Mouse (Mus musculus) embryo, embryonic 10 days (tissue): ENCODE results near the gene Tnfsf9.
"Not testable (repeated sequence)": the region's sequence is repeated elsewhere in the genome, so short reads cannot be mapped to it uniquely, and the experiment has no call there.

ENCODE experiments used
- DNase-seq: peaks from one replicate; pipeline ENCODE4 v3.0.0-alpha.2; 2015; ENCODE audit warnings: low spot score

Tnfsf9 gene

DNA sequence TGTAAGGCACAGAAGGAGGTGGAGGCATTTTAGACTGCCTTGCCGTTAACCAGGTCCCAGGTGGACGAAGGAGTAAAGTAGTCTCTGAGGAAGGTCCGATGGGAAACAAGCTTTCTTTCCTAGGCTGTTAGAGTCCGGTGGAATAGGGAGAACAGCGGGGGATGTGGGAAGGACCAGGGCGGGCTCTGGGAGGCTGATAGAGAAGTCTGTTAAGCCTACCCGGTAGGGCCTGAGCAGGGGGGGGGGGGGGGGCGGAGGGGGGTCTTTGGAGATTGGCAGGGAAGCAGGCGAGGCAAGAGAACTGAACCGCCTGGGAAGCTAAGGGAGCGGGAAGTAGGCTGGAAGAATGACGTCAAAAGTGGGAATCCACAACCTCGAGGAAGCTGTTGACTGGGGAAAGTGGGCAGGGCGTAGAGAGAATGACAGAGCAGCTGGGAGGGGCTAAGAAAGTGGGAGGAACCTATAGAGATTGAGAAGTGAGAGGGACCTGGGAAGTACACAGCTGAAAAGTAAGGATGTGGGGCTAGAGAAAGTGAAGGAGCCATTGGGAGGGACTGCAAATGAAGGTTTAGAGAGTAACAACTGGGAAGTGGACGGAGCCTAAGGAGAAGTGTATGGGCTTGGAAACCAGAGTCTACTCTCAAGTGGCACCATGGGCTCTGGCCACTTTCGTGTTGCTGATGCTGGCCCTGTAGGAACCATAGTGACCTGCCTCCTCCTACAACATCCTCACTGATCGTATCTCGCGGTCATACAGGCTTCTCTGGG is 9.1 kb upstream of the Tnfsf9 start:
- DNase-seq, result peak; percentile 75

DNA sequence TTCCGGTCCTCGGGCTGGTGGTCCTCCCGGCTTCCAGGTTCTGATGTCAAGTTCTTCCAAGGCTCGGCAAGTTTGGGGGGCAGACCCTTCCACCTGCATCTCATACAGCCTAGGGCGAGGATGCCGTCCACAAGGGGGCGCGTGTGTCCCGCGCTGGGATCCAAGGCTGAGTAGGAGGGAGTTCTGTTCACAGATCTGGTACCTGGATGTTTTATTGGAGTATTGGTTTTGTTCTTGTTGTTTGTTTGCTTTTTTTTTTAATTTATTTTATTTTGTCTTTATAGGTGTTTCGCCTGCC is 8.6 kb upstream of the Tnfsf9 start:
- DNase-seq, result peak; percentile 88

DNA sequence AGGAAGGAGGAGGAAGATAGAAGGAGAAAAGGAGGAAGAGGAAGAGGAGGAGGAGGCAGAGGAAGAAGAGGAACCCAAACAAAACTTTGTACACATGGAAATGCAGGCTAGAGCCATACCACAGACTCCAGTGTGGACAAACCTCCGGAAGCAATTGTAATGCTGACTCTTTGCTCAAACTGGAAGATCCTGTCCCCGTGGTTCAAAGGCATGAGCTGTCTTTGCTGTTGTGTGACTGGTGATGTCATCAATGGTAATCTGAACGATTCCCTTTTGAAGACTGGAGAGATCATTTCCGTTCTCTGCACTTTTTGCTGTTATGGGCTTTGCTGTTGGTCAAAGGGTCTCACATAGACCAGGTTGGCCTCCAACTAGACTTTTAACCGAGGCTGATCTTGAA is 6.8 kb upstream of the Tnfsf9 start:
- no peak for DNase-seq

DNA sequence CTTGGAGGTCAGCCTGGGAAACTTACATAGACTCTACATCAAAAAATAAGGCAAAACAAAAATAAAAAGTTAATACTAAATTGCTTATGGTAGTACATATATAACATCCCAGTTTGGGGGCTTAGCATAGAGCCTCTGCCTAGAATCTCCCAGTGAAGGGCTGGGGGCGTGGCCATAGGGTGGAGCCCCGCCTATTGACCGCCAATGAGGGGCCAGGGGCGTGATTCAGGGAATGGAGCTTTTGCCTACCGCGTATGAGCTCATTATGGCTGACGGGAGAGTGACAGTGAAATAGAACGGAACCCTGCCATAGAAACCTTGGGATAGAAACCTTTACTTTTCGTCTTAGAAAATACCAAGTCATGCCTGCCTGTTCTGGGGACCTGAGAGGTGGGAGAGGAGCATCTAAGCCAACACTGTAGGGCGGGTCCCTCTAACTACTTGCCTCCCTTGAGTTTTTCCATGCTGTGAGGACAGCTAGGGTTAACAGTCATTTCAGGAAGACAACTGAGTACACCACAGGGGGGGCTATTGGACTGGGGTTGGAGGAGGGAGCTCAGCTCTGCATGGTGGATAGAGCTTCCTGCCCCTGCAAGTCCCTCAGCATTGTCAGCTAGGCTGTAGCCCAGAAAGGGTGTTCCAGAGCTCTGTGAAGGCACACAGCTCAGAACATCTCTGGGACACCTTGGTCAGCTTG is 5.3 kb upstream of the Tnfsf9 start:
- DNase-seq, result peak; percentile 60

DNA sequence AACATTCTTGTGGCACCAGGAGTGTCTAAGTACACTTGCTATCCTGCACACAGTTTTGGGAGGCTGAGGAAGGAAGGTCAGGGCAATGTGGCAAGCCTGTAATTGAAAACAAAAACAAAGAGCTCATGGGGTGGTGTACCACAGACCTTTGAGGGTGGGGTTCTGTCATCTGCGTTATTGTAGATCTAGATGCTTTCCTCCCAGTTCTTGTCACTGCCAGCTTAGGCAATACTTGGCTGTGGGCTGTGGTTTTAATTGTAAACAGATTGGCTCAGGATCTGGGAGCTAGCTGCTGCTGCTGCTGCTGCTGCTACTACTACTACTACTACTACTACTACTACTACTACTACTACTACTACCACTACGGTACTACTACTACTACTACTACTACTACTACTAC is 2.8 kb upstream of the Tnfsf9 start:
- no peak for DNase-seq

DNA sequence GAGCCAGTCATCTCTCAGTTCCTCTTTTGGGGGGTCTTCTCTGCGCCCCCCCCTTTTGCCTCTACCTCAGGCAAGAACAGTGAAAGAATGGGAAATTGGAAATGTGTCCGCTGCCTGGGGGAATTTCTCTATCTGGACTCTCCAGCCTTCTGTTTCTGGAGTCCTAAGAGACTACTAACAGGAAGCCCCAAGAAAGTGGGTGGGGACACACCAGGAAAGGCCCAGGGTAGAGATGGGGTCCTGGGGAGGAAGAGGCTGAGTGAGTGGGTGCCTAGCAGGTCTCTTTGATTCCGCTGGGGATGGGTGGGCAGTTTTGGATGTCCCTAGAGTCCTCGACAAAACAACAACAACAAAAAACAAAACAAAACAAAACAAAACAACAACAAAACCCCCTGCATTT is 629 bp upstream of the Tnfsf9 start:
- DNase-seq, result no peak

DNA sequence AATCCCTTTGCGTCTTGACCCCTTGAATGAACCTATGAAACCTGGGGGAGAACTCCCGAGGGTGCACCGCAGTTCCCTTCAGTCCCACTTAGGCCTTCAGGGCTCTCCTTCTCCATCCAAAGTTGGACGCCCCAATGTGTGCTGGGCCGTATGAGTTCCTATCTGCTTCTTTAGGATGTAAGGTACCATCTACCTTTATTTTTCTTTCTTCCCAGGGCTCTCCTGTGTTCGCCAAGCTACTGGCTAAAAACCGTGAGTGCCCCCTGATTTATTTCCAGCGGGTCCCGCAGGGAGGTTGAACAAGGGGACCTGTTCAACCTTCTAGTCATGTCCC is 877 bp downstream of the Tnfsf9 start:
- no peak for DNase-seq

DNA sequence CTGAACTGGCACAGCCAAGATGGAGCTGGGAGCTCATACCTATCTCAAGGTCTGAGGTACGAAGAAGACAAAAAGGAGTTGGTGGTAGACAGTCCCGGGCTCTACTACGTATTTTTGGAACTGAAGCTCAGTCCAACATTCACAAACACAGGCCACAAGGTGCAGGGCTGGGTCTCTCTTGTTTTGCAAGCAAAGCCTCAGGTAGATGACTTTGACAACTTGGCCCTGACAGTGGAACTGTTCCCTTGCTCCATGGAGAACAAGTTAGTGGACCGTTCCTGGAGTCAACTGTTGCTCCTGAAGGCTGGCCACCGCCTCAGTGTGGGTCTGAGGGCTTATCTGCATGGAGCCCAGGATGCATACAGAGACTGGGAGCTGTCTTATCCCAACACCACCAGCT is 1.9 kb downstream of the Tnfsf9 start:
- DNase-seq, result no peak

DNA sequence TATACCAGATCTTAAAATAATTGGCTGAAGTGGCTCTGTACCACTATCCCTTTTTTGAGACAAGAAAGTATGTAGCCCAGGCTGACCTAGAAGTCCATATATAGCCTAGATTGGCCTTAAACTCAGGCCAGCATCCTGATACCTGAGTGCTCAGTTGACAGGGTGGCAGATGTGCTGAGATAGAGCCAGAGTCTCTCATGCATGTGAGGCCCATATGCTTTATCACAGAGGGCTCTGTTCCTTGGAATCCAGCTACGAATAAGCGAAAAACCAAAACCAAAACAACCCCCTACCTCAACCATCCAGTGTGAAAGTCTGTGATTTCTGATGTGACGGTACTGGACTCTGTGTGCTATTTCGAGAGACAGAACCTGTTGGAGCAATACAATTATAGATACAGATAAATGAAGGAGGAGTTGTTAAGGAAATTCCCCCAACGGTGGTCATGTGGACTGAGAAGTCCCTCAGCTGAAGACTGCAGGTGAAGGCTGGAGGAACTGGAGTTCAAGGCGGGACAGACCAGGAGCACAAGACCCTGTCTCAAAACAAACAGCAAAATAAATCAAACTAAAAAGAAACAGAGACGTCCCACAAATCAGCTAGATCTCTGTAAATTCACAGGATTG is 3.0 kb downstream of the Tnfsf9 start:
- no peak for DNase-seq

DNA sequence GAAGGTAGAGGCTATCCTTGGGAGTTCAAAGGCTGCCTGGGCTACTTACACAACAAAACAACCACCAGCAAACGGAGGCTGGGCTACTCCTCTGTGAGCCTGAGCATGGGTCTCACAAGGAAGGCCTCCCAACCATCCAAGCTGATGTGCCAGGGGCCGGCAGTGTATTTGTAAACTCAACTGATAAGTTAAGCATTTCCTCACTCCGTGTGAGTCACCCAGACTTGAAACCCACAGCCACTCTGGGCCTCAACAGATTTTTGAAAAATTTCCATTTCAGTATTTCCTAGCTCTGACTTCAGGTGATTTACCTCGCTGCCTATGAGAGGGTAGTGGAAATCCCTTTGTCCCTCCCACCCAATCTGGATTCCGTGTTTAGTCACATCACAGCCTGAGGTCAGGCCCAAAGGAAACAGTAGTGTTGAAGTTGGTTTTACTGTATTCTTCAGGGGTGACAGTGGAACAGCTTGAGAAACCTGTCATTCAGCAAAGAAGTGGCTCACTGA is 3.6 kb downstream of the Tnfsf9 start:
- DNase-seq, result no peak

DNA sequence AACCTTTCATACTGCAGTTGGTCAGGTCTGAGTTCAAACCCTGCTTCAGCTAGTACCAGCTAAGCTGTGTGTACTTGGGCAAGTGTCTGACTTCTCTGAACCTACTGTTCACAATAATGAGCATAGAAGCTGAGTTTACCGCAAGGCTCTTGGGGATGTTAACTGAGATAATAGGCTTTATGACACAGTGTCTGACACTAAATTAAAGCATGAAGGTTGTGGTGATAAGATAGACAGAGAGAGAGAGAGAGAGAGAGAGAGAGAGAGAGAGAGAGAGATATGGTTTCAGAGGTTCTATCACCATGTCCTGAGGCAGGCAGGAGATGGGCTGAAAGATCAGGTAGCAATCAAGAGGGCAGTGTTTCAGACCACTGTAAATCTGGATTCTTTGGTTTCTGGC is 4.9 kb downstream of the Tnfsf9 start:
- DNase-seq, result no peak

DNA sequence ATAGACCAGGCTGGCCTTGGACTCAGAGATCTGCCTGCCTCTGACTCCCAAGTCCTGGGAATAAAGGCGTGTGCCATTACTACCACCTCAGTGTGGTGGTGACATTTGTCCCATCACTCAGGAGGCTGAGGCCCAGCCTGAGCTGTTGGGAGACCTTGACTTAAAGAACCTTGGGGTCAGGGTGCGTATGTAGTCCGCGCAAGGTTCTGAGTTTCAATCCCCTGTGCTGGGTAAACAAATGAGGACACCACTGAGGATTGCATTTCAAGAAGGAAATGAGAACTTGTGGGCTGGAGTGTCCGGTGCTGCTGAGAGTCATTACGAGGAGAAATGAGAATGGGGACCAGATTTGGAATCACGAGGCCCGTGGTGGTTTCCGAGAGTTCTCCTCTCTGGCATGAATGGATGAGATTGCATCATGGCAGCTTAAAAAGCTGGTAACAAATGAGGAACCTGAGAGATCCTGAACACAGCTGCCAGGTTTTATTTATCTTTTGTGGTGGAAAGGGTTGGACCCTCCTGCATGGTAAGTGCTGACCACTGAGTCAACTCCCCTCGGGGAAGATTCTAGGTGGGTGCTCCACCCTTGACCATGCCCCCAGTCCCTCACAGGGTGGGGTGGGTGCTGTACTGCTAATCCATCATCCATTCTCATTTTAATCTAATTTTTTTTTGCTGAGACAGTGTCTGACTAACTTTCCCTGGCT is 7.8 kb downstream of the Tnfsf9 start:
- no peak for DNase-seq

DNA sequence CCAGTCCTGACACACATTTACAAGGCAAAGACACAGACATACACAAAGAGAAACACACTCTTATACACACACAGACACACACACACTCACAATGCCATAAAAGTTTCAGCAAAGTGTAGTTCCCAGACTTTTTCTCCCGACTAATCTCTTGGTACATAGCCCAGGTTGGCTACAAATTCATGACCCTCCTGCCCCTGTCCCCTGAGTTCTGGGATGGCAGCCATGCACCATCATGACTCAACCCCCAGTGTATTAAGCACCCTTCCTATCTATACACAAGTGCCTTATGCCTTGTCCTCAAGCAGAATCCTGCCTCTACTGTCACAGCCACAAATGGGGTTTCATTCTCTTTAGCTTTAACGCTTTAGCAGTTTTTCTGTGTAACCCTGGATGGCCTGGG is 11.7 kb downstream of the Tnfsf9 start:
- DNase-seq, result no peak

DNA sequence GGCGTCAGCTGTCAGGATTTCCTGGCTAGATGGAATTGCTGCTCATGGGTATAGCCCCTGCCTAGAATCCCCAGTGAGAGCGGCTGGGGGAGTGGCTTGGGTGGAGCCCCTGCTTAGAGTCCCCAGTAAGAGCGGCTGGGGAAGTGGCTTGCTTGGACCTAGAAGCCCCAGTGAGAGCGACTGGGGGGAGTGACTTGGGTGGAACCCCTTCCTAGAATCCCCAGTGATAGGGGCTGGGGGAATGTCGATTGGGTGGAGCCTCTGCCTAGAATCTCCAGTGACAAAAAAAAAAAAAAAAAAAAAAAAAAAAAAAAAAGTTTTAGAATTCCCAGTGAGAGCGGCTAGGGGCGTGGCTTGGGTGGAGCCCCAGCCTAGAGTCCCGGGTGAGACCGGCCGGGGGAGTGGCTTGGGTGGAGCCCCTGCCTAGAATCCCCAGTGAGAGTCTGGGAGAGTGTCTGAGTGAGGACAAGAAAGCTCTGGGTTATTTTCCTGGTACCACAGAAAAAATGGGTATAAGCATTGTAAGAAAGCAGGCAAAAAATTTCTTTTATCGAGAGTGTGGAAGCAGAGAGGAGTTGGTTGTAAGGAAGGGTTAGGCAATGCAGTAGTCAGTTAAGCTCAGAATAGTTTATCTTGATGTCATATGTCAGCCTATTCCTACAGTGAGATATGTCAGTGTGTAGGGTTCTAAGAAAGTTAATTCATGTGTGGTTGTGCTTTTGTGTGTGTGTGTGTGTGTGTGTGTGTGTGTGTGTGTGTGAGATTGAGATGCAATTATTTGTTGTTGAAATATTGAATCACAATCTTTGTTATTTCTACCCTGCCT is 13.6 kb downstream of the Tnfsf9 start:
- peak; percentile 79 for DNase-seq

DNA sequence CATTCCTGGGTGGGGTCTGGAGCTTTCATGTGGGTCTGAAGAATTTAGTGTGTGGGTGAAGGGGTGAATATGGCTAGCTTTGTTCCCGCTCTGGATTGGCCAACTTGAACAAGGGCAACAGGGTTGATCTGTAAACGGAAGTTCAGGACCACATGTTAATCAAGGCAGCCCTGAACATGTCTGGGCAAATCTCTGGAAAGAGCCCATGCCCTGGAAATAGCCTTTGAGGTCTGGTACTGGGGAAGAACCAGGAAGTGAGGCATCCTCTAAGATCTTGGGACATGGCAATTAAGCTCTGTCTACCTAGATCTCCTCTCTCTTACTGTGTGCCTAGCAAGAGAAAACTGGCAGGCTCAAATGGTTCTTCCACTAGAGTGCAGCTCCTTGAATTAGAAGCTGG is 16.7 kb downstream of the Tnfsf9 start:
- DNase-seq, result no peak

DNA sequence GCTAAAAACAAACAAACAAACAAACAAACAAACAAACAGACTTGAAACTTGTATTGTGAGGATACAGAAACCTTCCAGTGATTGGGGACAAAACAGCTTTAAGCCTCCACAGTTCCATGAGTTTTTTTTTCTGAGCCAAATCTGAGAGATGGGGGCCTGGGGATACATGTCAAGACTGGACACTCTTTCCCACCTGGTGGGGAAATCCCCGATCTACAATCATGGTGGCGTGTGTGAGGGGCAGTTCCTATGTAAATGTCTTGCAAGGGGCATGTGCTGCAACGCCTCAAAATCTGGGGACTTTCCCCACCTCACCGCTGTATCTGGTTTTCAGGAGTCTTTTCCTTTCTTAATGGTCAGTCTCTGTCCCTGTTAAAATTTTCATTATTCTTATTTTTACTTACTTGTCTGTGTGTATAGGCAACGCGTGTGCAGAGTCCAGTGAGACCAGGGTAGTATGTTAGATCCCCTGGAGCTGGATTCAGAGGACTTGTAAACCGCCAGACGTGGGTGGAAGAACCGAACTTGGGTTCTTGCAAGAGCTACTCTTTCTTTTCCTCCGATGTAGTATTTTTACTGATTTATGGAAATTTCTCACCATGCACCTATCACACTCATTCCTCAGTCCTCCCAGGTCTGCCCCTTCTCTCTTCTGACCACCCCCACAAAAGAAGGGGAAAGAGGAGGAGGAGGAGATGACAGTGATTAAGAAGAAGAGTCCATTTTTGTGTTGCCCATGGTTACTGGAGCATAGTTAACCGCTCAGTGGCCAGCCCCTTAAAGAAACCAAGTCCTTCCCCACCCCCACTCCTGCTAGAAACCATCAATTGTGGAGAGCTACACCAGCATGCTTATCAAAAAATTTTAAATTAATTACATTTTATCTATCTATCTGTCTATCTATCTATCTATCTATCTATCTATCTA is 18.3 kb downstream of the Tnfsf9 start:
- no peak for DNase-seq

DNA sequence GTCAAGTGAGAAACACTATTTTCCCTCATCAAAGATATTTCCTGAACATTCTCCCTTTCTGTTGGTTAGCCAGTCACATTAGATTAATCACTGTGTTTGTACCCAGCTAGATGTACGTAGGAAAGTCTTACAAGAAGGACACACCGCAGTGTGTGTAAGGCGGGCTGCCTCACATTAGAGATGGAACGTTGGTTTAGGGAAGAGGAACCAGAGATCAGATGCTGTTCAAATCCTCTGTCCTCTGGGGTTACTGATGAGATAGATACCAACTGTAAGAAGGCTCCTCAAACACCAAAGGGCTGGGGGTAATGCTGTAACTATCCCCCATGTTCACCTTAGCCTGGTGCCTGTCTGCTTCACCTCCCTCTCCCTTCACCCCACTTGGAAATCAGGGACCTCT is 19.7 kb downstream of the Tnfsf9 start:
- DNase-seq, result no peak

DNA sequence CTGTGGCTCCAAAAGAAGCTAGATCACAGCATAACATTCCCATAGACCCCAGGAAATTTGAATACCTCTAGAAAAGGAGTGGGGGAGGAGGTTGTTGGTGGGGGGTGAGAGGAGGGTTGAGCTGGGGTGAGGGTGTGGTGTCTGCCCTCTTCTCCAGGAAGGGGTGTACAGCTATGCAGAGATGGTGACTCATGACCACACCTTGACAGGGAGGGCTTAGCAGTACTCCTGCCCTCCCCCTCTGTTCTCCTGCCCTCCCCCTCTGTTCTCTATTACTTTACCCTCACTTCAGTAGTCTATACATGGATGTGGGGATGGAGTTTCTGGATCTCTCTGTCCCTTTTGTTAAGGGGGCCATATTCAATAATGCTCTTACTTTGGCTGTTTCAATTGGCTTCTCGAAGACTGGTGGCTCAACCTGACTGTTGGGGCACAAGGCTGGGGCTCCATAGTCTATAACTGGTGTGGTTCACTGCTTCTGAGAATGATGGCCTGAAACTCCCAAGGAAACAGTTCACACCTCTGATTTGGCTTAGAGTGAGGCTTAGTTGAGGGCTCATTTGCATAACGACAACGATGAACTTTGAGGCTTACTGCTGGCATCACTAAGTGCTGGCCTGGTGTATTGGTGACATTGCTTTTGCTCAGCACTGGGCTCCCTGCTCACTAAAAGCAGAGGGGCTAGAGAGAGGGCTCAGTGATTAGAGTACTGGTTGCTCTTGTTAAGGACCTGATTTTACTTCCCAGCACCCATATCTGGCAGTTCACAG is 20.9 kb downstream of the Tnfsf9 start:
- DNase-seq, result no peak

DNA sequence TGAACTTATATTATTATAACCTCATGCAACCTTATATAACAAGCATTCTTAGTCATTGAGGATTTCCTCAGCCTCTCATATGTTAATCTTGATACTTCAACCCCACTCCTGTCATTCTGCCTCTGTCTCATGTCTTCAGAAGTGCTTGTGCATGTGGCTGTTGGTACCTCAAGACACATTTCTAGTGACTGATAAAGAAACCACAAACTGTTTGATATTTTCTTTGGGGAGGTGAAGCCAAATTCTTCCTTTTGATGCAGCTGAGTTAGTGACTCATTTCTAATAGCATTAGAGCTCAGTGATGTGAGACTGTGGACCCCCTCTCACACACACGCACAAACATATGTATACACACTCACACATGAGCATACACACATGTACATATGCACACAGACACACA is 26.7 kb downstream of the Tnfsf9 start:
- no peak for DNase-seq

DNA sequence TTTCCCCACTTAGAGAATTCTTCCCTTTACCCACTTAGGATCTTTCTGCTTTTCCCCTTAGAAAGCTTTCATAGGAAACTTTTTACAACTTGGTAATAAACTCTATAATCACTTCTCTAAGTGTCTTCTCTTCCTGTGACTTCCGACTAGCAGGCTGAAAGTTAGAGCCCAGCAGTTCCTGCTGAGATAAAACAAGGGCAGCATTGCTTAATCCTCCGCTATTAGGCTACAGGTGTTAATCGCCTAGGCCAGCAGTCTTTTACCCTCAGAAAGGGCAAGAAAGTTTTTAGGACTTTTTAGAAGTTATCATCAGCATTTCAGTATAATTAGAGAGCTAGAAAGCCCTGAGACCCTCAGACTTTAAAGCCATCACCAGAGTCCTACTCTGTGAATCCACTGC is 28.9 kb downstream of the Tnfsf9 start:
- not testable (repeated sequence) for DNase-seq
